Mouse (Mus musculus): Measurements from ENCODE around the gene Fyb. TPM values are rescaled to one million over a fixed set of nuclear protein-coding genes. Genes with fewer than 3 reads are reported as not detected.

Fyb gene
- polyA plus RNA-seq, 1 experiment from 2014 or later = 3.9 TPM

DNA sequence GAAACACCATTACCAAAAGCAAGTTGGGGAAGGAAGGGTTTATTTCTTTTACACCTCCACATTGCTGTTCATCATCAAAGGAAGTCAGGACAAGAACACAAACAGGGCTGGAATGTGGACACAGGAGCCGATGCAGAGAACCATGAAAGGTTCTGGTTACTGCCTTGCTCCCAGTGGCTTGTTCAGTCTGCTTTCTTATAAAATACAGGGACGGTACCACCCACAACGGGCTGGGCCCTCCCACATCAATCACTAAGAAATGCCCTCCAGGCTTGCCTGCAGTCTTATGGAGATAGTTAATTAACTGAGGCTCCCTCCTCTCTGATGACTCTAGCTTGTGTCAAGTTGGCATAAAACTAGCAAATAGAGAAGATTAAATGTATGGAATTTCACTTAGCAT lies 139.3 kb downstream of the Fyb start:
- WGBS = 65% methylated on average over 3 of the region's 3 CpGs
- H3K36me3 ChIP-seq (ENCODE audit: control insufficient read depth, insufficient read depth, low read length) = no peaks in the 10 kb centered on the region
- no peak overlapping the region for H3K27ac ChIP-seq (replicated peaks in 1 of 2; ENCODE audit: control insufficient read depth in 1 of 2, insufficient read depth in 1 of 2, low read depth in 2 of 2, low read length in 2 of 2)
- no peaks in the 10 kb centered on the region for H3K9me3 ChIP-seq (ENCODE audit: control insufficient read depth, low read length)
- no peak overlapping the region for H3K4me2 ChIP-seq (ENCODE audit: low read length)
- H3K27me3 ChIP-seq (ENCODE audit: control insufficient read depth, insufficient read depth, low read length) = no peaks in the 10 kb centered on the region
- H3K9ac ChIP-seq (ENCODE audit: low read length) = no peak overlapping the region
- no peak overlapping the region for H3K4me3 ChIP-seq (ENCODE audit: control insufficient read depth in 1 of 2, insufficient read depth in 1 of 2, low read depth in 1 of 2, low read length in 2 of 2)
- ATAC-seq (ENCODE audit: insufficient number of reproducible peaks, insufficient read depth, low FRiP score, low read depth) = no peak
- no peaks in the 10 kb centered on the region for H3K4me1 ChIP-seq (ENCODE audit: control insufficient read depth in 2 of 2, insufficient read depth in 2 of 2, low read length in 2 of 2)

DNA sequence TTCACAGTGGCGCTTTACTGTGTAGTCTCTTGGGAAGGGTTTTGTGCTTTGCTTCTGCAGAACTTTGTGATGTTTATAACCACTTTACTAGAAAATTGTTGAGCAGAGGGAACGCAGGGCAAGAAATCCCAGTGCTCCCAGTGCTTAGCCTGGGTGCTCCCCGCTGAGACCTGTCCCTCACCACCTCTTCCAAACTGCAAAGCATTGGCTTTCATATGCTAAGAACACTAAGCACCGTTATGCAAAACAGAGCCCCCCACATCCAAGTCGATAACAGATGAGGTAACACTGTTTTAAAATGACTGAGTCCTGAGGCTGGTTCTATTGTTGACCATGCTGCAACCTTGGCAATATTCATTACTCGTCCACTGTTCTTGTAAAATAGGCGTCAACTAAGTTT lies 141.3 kb downstream of the Fyb start:
- H3K9ac ChIP-seq (ENCODE audit: low read length) = no peak overlapping the region
- no peak overlapping the region for H3K4me3 ChIP-seq (ENCODE audit: control insufficient read depth in 1 of 2, insufficient read depth in 1 of 2, low read depth in 1 of 2, low read length in 2 of 2)
- no peaks in the 10 kb centered on the region for H3K9me3 ChIP-seq (ENCODE audit: control insufficient read depth, low read length)
- no peak overlapping the region for H3K4me2 ChIP-seq (ENCODE audit: low read length)
- no peak overlapping the region for H3K27ac ChIP-seq (replicated peaks in 1 of 2; ENCODE audit: control insufficient read depth in 1 of 2, insufficient read depth in 1 of 2, low read depth in 2 of 2, low read length in 2 of 2)
- H3K4me1 ChIP-seq (ENCODE audit: control insufficient read depth in 2 of 2, insufficient read depth in 2 of 2, low read length in 2 of 2) = no peaks in the 10 kb centered on the region
- WGBS = 58% methylated on average over 7 of the region's 7 CpGs
- no peak for ATAC-seq (ENCODE audit: insufficient number of reproducible peaks, insufficient read depth, low FRiP score, low read depth)
- no peaks in the 10 kb centered on the region for H3K27me3 ChIP-seq (ENCODE audit: control insufficient read depth, insufficient read depth, low read length)
- no peaks in the 10 kb centered on the region for H3K36me3 ChIP-seq (ENCODE audit: control insufficient read depth, insufficient read depth, low read length)

DNA sequence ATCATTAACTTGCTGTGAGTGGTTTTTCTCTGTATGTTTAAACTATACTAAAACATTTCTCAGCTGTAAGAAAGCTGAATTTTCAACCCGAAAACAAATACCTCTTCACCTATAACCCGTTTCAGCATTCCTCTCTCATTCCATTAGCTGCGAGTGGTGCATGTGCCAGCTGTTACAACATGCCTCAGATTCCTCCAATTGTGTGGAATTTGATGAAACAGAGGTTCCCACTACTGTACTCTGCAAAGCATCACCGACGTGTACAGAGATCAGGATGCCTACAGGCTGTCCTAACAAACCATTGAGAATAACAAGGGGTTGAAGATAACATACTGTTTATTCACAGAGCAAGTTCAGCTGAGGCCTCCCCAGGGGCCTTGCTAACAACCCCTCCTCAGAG lies 143.4 kb downstream of the Fyb start:
- no peaks in the 10 kb centered on the region for H3K36me3 ChIP-seq (ENCODE audit: control insufficient read depth, insufficient read depth, low read length)
- no peak overlapping the region for H3K4me3 ChIP-seq (ENCODE audit: control insufficient read depth in 1 of 2, insufficient read depth in 1 of 2, low read depth in 1 of 2, low read length in 2 of 2)
- H3K4me1 ChIP-seq (ENCODE audit: control insufficient read depth in 2 of 2, insufficient read depth in 2 of 2, low read length in 2 of 2) = no peaks in the 10 kb centered on the region
- H3K27ac ChIP-seq (replicated peaks in 1 of 2; ENCODE audit: control insufficient read depth in 1 of 2, insufficient read depth in 1 of 2, low read depth in 2 of 2, low read length in 2 of 2) = no peak overlapping the region
- 20% methylated on average over 5 of the region's 5 CpGs for WGBS
- no peaks in the 10 kb centered on the region for H3K9me3 ChIP-seq (ENCODE audit: control insufficient read depth, low read length)
- no peak for ATAC-seq (ENCODE audit: insufficient number of reproducible peaks, insufficient read depth, low FRiP score, low read depth)
- H3K27me3 ChIP-seq (ENCODE audit: control insufficient read depth, insufficient read depth, low read length) = no peaks in the 10 kb centered on the region
- no peak overlapping the region for H3K4me2 ChIP-seq (ENCODE audit: low read length)
- H3K9ac ChIP-seq (ENCODE audit: low read length) = no peak overlapping the region

DNA sequence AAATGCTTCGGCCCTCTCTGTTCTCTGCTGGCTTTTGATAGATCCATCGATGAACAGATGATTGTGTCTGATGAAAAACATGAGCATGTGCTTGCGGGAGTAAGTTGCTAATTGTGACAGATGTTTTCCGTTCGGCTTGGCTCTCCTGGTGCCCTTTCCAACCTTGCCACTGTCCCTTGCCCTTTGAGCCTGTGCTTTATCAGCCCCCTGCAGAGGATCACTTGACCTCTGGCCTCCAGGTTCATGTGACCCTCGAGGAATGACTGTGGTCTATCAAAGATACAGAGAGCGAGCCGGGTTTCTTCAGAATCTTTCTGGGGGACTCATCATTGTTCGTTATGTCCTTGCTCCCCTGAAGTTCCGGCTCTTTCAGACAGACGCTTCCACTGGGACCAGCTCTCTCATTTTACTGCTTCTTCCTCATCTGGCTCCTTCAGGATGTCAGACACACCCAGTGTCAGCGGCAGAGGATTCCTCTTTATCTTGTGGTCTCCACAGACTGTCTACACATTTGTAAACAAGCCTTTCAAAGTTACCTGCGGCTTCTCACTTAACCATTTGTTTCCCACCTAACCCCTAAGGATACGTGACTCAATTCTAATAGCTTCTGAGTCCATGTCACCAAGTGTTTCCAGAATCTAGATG lies 146.3 kb downstream of the Fyb start:
- H3K4me1 ChIP-seq (ENCODE audit: control insufficient read depth in 2 of 2, insufficient read depth in 2 of 2, low read length in 2 of 2) = no peaks in the 10 kb centered on the region
- H3K27me3 ChIP-seq (ENCODE audit: control insufficient read depth, insufficient read depth, low read length) = no peaks in the 10 kb centered on the region
- no peak overlapping the region for H3K27ac ChIP-seq (replicated peaks in 1 of 2; ENCODE audit: control insufficient read depth in 1 of 2, insufficient read depth in 1 of 2, low read depth in 2 of 2, low read length in 2 of 2)
- no peak for ATAC-seq (ENCODE audit: insufficient number of reproducible peaks, insufficient read depth, low FRiP score, low read depth)
- no peak overlapping the region for H3K4me3 ChIP-seq (ENCODE audit: control insufficient read depth in 1 of 2, insufficient read depth in 1 of 2, low read depth in 1 of 2, low read length in 2 of 2)
- WGBS = 24% methylated on average over 14 of the region's 14 CpGs
- H3K4me2 ChIP-seq (ENCODE audit: low read length) = no peak overlapping the region
- H3K9me3 ChIP-seq (ENCODE audit: control insufficient read depth, low read length) = no peaks in the 10 kb centered on the region
- no peaks in the 10 kb centered on the region for H3K36me3 ChIP-seq (ENCODE audit: control insufficient read depth, insufficient read depth, low read length)
- no peak overlapping the region for H3K9ac ChIP-seq (ENCODE audit: low read length)

DNA sequence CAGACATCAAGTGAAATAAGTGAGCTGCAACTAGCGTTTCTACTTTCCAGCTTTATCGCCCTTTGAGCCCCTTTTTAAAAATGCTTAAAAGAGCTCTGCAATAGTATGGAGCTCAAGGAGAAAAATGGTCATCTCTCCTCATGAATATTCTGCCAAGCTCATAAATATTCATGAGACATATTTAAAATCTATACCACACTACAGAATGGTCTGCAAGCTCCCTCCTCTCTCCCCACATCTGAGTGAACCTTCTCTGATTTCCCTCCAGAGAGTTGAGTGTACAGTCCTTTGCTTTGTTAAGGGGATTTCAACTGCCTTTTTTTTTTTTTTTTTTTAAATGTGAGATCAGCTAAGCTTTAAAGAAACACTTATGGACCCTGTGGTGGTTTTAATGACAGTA lies 155.8 kb downstream of the Fyb start:
- H3K36me3 ChIP-seq (ENCODE audit: control insufficient read depth, insufficient read depth, low read length) = no peaks in the 10 kb centered on the region
- no peaks in the 10 kb centered on the region for H3K9me3 ChIP-seq (ENCODE audit: control insufficient read depth, low read length)
- H3K9ac ChIP-seq (ENCODE audit: low read length) = no peak overlapping the region
- no peak overlapping the region for H3K4me2 ChIP-seq (ENCODE audit: low read length)
- 79% methylated on average over 2 of the region's 2 CpGs for WGBS
- H3K27ac ChIP-seq (replicated peaks in 1 of 2; ENCODE audit: control insufficient read depth in 1 of 2, insufficient read depth in 1 of 2, low read depth in 2 of 2, low read length in 2 of 2) = no peak overlapping the region
- no peaks in the 10 kb centered on the region for H3K4me1 ChIP-seq (ENCODE audit: control insufficient read depth in 2 of 2, insufficient read depth in 2 of 2, low read length in 2 of 2)
- no peaks in the 10 kb centered on the region for H3K27me3 ChIP-seq (ENCODE audit: control insufficient read depth, insufficient read depth, low read length)
- ATAC-seq (ENCODE audit: insufficient number of reproducible peaks, insufficient read depth, low FRiP score, low read depth) = no peak
- H3K4me3 ChIP-seq (ENCODE audit: control insufficient read depth in 1 of 2, insufficient read depth in 1 of 2, low read depth in 1 of 2, low read length in 2 of 2) = no peak overlapping the region

DNA sequence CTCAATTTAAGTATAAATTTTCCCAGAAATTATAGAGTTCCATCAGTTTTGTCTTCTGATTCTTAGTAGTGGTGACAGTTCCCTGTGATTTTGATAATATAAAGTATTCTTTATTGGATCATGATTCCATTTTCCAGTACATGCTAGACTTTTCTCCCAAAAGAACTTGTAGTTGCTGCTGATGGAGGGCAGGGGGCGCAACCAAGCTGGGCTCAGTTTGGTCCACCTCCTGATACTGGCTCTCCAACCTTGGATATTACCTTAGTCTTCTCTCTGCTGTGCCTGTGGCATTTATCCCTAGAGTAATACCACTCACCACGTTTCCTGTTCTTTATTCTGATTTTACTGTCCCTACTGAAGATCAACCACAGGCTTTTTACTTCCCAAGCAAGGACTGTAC lies 179.5 kb downstream of the Fyb start:
- Histone ChIP-seq H3K27ac (replicated peaks in 1 of 2; ENCODE audit: control insufficient read depth in 1 of 2, insufficient read depth in 1 of 2, low read depth in 2 of 2, low read length in 2 of 2) (no peak overlapping the region), H3K27me3 (ENCODE audit: control insufficient read depth, insufficient read depth, low read length) (no peaks in the 10 kb centered on the region), H3K36me3 (ENCODE audit: control insufficient read depth, insufficient read depth, low read length) (no peaks in the 10 kb centered on the region), H3K4me1 (ENCODE audit: control insufficient read depth in 2 of 2, insufficient read depth in 2 of 2, low read length in 2 of 2) (no peaks in the 10 kb centered on the region), H3K4me3 (ENCODE audit: control insufficient read depth in 1 of 2, insufficient read depth in 1 of 2, low read depth in 1 of 2, low read length in 2 of 2) (no peak overlapping the region), H3K9ac (ENCODE audit: low read length) (no peak overlapping the region), H3K4me2 (ENCODE audit: low read length) (no peak overlapping the region), H3K9me3 (ENCODE audit: control insufficient read depth, low read length) (no peaks in the 10 kb centered on the region)
- ATAC-seq (ENCODE audit: insufficient number of reproducible peaks, insufficient read depth, low FRiP score, low read depth) = no peak
- 54% methylated on average over 2 of the region's 2 CpGs for WGBS

DNA sequence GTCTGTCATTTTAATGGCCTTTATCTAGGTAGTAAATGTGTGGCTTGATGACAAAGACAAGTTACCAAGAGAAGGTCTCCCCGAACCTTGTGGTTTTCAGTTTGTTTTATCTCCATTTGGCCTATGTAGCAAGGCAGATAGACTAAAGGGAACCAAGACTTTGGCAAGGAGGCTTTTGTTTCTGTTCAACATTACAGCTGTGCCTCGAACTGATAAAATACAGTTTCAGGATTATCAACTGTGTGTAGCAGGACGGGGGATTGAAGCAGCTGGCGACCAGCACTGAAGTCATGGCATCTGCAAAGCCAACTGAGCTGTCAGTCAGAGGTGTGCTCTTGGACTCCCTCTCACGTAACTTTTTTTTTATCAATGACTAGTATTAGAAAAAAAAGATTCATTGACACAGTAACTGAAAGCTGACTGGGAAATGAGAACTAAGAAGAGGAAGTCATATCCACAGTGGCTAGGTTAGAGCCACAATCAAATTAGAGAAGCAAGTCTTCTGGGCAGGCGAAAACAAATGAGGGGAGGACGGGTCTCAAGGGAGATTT lies 182.8 kb downstream of the Fyb start:
- 44% methylated on average over 7 of the region's 7 CpGs for WGBS
- H3K4me1 ChIP-seq (ENCODE audit: control insufficient read depth in 2 of 2, insufficient read depth in 2 of 2, low read length in 2 of 2) = peaks cover 0 to 11% of the 10 kb centered on the region in 2 experiments; a peak in 3 of 4 replicates
- no peak for ATAC-seq (ENCODE audit: insufficient number of reproducible peaks, insufficient read depth, low FRiP score, low read depth)
- H3K4me3 ChIP-seq (ENCODE audit: control insufficient read depth in 1 of 2, insufficient read depth in 1 of 2, low read depth in 1 of 2, low read length in 2 of 2) = no peak overlapping the region
- no peaks in the 10 kb centered on the region for H3K36me3 ChIP-seq (ENCODE audit: control insufficient read depth, insufficient read depth, low read length)
- no peak overlapping the region for H3K27ac ChIP-seq (replicated peaks in 1 of 2; ENCODE audit: control insufficient read depth in 1 of 2, insufficient read depth in 1 of 2, low read depth in 2 of 2, low read length in 2 of 2)
- no peak overlapping the region for H3K9ac ChIP-seq (ENCODE audit: low read length)
- no peaks in the 10 kb centered on the region for H3K27me3 ChIP-seq (ENCODE audit: control insufficient read depth, insufficient read depth, low read length)
- H3K4me2 ChIP-seq (ENCODE audit: low read length) = no peak overlapping the region
- H3K9me3 ChIP-seq (ENCODE audit: control insufficient read depth, low read length) = no peaks in the 10 kb centered on the region

DNA sequence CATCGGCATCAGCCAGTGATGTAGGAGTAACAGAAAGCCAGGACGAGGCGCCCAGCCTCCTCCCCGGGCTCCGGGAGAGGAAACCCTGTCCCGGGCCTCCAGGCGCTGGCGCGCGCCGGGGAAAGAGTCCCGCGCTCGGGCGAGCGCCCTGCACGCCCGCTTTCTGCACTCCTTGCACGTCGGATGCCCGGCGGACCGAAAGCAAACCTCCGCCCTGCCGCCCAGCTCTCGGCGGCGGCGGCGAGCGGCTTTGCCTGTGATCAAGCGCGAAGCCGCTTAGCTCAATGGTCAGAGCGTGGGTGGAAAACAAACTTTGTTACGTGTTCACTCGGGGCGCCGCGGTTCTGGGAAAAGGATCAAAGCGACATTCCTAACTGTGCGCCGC lies 184.9 kb downstream of the Fyb start:
- Histone ChIP-seq H3K9me3 (ENCODE audit: control insufficient read depth, low read length) (no peaks in the 10 kb centered on the region), H3K4me3 (ENCODE audit: control insufficient read depth in 1 of 2, insufficient read depth in 1 of 2, low read depth in 1 of 2, low read length in 2 of 2) (peak overlapping the region; percentile 72 to 92), H3K27ac (replicated peaks in 1 of 2; ENCODE audit: control insufficient read depth in 1 of 2, insufficient read depth in 1 of 2, low read depth in 2 of 2, low read length in 2 of 2) (peak overlapping the region; percentile 72 to 93), H3K27me3 (ENCODE audit: control insufficient read depth, insufficient read depth, low read length) (no peaks in the 10 kb centered on the region), H3K4me2 (ENCODE audit: low read length) (peak overlapping the region; percentile 89), H3K4me1 (ENCODE audit: control insufficient read depth in 2 of 2, insufficient read depth in 2 of 2, low read length in 2 of 2) (peaks cover 1 to 16% of the 10 kb centered on the region in 2 experiments), H3K36me3 (ENCODE audit: control insufficient read depth, insufficient read depth, low read length) (no peaks in the 10 kb centered on the region), H3K9ac (ENCODE audit: low read length) (peak overlapping the region; percentile 98)
- under 1% methylated on average over 43 of the region's 43 CpGs for WGBS
- peak; percentile 36; the same call in 1 of the 2 replicates for ATAC-seq (ENCODE audit: insufficient number of reproducible peaks, insufficient read depth, low FRiP score, low read depth)

All from heart, embryonic 14.5 days (tissue).